Mouse (Mus musculus): Measurements from ENCODE around the gene Mmd.
"Not testable (repeated sequence)": the region's sequence is repeated elsewhere in the genome, so short reads cannot be mapped to it uniquely, and the experiment has no call there.

Mmd gene

DNA sequence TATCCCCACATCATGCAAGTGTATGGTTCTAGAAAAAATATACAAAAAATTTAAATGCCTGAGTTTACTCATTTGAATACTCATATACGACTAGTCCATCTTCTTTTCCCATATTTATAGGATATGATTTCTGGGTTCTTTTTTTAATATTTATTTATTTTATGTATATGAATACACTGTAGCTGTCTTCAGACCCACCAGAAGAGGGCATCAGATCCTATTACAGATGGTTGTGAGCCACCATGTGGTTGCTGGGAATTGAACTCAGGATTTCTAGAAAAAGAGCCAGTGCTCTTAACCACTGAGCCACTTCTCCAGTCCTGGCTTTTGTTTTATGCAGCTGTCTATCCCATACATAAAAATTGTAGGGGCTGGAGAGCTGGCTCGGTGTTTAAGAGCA, 32.7 kb downstream of the Mmd start:
- not testable (repeated sequence) for DNase-seq (ENCODE audit: inconsistent age in 2 of 2, low spot score in 1 of 2)

DNA sequence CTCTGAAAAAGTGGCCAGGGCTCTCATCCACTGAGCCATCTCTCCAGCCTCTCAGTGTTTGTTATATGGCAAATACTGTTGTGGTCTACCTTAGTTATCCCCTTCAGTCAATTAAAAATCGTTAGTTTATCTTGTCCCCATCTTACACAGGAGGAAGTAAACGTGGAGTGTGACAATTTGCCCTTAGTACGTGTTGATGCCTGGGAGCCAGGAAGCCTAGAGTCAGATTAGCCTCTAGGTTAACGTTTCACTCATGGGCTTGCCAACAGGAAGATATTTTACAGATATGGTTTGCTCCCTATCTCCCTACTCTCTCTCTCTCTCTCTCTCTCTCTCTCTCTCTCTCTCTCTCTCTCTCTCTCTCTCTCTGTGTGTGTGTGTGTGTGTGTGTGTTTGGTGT, 33.9 kb downstream of the Mmd start:
- DNase-seq (ENCODE audit: inconsistent age in 2 of 2, low spot score in 1 of 2) = no peak

DNA sequence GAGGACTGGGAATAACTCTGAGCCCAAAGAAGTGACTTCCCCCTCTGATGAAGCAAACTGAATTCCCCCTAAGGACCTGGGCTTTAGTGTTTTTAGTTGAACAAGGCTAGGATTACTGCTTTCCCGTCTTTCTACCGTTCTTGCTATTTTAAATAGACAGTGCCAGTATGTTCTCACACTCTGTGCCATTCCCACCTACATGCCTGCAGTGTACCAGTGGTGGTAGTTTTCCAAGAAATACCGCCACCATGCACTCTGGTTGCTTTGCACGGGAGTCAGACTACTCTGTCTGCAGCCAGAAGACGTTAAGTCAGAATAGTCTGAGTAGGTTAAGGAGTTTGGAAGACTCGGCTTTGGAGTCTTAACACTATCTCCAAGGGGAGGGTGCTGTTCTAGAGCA, 34.3 kb downstream of the Mmd start:
- DNase-seq (ENCODE audit: inconsistent age in 2 of 2, low spot score in 1 of 2) = no peak

- DNase-seq (ENCODE audit: inconsistent age in 2 of 2, low spot score in 1 of 2) = no peak
These were observed 34.8 kb downstream of the Mmd start for GRCm38 (mm10) chr11:90284079-90284478.

- DNase-seq (ENCODE audit: inconsistent age in 2 of 2, low spot score in 1 of 2) = no peak
These were observed 35.4 kb downstream of the Mmd start for GRCm38 (mm10) chr11:90284623-90285022.

- DNase-seq (ENCODE audit: inconsistent age in 2 of 2, low spot score in 1 of 2) = peak in 1 of 2 experiments; percentile 50
These were observed 37.4 kb downstream of the Mmd start for GRCm38 (mm10) chr11:90286550-90287154.

DNA sequence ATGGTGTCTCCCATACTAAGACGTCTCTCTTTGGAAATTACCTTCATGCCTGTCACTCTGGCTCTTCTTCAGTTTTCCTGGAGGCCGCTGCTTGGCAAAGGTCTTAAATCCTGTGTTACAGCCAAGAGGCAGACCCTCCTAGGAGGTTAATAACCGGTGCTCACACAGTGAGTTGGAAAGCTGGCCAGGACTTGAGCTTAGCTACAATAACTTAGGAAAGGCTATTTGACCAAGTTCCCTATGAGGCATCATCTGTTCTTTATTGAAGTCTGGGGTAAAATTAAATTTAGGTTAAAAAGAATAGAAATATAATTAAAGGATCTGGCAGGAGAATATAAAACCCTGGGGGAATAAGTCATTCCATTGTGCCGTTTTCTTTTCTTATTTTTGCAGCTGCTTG, 41.9 kb downstream of the Mmd start:
- no peak for DNase-seq (ENCODE audit: inconsistent age in 2 of 2, low spot score in 1 of 2)

DNA sequence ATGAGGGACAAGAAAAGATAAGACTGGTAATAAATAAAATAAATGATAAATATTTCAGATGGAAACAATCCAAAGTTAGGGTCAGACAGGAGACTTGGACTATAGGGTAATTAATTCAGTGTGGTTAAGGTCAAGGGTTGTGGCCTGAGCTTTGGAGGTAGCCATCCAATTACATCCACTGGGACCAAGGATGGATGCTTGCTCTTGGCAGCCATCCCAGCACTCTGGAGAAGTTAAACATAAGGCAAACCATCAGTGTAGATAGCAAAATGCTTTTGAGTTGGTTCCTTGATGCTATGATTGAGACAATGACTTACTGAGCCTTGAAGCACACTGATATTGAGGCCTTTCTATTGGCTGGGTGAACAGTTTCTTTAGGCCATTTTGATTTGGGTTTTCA, 43.5 kb downstream of the Mmd start:
- no peak for DNase-seq (ENCODE audit: inconsistent age in 2 of 2, low spot score in 1 of 2)

- no peak for DNase-seq (ENCODE audit: inconsistent age in 2 of 2, low spot score in 1 of 2)
These were observed 45.4 kb downstream of the Mmd start for GRCm38 (mm10) chr11:90294622-90295021.

DNA sequence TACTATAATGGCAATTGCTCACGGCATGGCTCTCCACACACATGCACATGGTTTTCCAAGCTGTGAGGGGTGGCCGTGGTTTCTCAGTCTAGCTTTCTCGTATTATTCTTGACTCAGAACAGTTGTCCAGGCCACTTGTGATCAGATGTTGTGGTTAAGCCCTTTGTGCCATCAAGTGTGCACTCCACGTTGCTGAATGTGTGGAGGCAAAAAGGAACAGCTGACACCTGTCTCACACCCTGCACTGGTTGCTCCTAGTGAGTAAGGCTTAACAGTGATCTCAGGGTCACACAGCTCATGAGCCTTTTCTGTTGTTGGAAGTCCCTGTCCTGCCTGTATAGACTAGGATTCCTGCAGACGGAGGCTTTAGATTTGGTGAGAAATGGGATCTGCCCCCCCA, 56.8 kb downstream of the Mmd start:
- DNase-seq (ENCODE audit: inconsistent age in 2 of 2, low spot score in 1 of 2) = no peak

- peak; percentile 56 to 83 for DNase-seq (ENCODE audit: inconsistent age in 2 of 2, low spot score in 1 of 2)
These were observed 57.7 kb downstream of the Mmd start for GRCm38 (mm10) chr11:90306993-90307392.

DNA sequence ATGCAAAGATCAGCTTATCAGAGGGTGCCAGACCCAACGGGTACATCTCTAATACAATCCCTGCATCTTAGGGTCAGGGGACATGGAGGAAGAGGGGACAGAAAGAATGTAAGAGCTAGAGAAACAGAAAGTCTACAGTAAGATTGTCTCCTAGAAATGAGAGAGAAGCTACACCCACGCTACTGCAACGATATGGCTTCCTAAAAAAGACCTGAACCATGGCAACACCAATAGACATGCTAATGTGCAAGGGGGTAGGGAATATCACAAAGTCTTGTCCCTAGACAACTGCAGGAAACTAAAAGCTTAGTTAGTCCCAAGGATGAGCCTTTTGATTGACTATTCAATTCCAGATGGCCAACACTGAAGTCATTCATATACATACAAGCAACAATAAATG, 65.3 kb downstream of the Mmd start:
- no peak for DNase-seq (ENCODE audit: inconsistent age in 2 of 2, low spot score in 1 of 2)

DNA sequence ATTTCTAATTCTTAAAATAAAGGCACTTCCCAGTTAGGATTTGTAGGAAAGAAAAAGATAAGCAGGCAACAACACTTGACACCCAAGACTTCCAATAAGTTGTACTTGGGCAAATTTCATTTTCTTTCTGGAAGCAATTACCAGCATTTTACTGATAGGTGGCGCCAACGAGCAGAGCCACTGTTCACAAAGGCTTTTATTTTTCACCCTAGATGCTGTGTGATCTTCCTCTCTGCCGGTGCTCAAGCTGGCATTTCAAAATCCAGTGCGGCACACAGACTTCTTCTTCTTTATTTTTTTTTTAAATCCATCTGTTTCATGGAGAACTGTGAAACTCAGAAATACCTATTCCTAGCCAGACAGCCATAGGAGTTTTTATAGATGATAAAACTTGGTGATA, 68.2 kb downstream of the Mmd start:
- peak; percentile 38 to 82 for DNase-seq (ENCODE audit: inconsistent age in 2 of 2, low spot score in 1 of 2)

DNA sequence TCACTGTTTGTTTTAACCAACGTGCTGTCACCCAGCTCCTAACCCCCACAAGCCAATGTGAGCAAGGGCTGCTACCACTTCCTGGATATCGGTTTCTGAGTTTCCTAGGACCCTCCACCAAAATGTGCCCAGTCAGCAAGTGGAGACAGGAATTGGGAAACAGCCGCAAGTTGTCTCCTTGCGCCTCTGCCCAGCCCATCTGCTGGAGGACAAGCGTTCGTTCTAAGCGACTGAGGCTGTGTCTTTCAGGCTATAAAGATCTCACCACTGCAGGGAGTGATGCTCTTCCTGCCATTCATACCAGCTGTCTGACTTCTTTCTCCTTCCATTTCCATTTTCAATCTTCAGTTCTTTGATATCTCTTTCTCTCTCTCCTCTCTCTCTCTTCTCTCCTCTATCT, 71.7 kb downstream of the Mmd start:
- no peak for DNase-seq (ENCODE audit: inconsistent age in 2 of 2, low spot score in 1 of 2)

DNA sequence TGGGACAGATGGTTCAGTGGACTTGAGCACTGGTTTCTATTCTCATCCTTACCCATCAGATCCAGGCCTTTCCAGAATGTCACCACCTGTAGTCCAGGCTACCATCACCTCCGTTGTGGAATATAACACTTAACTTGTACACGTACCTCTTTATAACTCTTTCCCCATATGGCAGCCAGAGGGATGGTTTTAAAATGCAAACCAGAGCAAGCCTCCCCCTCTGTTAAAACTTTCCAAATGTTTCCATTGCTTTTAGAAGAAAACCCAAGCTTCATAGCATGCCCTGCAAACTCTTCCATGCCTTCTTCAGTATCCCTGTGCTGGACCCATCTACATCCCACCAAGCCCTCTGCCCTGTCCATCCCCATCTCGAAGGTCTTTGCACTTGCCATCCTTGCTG, 75.3 kb downstream of the Mmd start:
- no peak for DNase-seq (ENCODE audit: inconsistent age in 2 of 2, low spot score in 1 of 2)

DNA sequence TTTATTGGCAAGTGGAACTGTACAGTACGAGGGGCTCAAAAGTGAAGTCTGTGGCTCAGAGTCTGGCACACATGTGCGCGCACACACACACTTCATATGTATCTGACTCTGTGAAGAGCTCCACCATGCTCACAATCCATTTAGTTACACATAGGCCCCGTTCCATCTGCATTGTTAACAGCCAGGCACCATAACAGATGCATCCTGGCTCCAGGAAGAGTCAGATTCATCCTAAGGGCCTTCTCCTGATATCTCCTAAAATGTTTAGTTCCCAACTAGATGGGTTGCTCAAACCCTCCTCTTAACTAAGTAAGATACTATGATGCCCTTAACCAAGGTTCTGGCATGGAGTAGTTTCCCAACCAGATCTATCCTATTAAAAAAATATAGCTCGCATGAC, 76.9 kb downstream of the Mmd start:
- DNase-seq (ENCODE audit: inconsistent age in 2 of 2, low spot score in 1 of 2) = no peak

- DNase-seq (ENCODE audit: inconsistent age in 2 of 2, low spot score in 1 of 2) = no peak
These were observed 77.6 kb downstream of the Mmd start for GRCm38 (mm10) chr11:90326836-90327235.

Data from adrenal gland, adult (tissue).